Mouse (Mus musculus): ENCODE data around the gene Heatr6.
A peak's percentile ranks its signal among the peaks of the same experiment; 100 is the strongest.

The Heatr6 gene

DNA sequence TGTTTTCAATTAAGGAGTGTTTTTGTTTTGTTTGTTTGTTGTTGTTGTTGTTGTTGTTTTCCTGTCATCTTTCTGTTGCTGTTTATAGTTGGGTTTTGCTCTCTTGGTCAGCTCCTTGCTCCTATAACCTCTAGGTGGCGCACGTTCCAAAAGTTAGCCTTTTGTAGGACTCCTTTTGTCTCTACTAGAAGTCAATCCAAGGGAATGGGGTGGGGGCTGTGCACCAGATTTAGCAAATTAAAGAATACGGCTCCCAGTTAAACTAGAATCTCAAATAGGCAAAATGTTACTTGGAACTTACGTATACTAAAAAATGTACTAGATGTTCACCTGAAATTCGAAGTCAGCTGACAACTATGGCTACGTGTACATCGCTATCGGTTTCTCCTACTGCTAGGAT lies 48.7 kb downstream of the Heatr6 start:
- peak; percentile 69 for DNase-seq (ENCODE audit: low read depth)

DNA sequence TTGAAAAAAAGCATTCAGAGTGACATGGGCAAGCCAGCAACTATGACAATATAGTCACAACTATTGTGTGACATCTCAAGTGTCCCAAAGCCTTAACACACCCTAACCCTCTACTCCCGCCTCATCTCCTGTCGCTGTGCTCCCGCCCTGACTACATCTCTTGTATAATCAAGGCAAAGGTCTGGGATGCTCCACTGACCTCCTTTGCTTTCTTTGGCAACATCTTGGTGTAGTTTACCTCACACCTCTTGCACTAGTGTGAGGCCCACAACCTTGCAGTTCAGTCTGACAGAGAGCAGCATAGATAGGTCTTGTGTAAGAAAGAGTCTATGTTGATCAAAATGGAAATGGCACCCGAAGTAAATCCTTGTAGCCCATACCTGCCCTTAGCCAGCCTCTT lies 49.1 kb downstream of the Heatr6 start:
- DNase-seq (ENCODE audit: low read depth), result no peak

DNA sequence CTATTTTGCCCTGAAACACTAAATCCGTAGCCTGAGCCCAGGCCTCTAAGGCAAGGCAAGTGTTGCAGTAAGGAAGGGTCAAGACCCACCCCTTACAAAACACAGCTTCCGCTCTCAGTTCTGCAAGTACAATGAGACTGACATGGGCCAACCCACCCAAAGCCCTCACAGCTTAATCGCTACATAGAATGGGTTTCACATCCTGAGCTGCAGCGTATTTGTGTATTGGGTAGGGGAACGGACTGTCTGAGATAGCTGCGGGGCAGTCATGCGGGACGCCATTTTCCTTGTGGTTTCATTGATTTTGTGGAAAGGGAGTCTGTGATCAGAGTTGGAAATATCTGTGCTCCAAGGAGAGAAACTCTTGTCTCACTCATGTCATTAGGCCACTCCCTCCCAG lies 56.9 kb downstream of the Heatr6 start:
- no peak for DNase-seq (ENCODE audit: low read depth)

DNA sequence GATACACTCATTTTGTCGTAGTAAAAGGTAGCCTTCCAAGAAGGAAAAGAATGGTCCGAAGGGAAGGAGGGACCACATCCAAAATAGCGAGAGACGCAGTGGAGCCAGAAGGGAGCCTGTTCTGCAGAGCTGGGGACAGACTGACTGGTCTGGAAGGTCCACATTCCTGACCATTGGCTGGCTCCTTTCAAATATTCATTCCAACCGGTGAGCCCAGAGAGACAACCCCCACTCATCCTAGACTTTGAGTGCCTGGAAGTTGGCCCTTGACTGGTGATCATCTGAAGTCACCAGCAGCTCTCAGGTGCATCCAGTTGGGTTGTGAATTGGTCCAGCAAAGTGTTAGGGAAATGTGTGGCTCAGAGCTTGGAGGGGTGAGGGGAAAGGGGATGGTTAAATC lies 61.7 kb downstream of the Heatr6 start:
- no peak for DNase-seq (ENCODE audit: low read depth)

DNA sequence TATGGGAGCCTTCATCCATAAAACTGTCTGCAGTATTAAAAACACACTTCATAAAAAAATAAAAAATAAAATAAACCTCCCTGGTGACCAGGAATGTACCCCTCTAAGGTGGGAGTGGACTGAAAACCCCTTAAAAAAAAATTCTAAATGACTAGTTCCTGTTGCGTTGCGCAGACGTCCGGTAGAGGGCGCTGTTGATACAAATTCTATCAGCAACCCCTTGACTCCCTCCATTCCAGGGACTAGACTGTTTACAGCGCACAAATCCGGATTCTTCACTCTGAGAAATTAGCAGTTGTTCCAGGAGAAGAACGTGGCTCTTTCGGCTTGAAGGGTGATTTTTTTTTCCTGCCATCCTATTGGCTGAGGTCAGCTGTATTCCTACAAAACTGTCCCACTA lies 62.1 kb downstream of the Heatr6 start:
- peak; percentile 75 for DNase-seq (ENCODE audit: low read depth)

DNA sequence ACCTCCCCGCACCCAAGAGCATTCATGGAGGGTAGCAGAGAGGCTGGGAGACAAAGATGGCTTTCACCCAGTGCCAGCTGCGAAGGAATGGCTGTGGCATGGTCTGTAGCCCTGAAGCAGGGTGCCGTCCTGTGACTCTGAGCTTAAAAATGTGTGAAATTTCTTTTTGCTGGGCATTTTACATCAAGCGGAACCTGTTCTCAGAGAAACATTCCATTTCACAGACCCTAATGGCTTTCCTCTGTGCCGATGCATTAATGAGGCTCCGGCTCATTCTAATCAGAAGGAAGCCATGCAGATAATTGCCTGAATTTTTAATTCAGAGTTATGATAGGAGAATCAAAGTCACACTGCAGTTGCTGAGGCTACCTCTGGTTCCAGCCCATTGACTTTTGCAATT lies 63.6 kb downstream of the Heatr6 start:
- DNase-seq (ENCODE audit: low read depth), result no peak

DNA sequence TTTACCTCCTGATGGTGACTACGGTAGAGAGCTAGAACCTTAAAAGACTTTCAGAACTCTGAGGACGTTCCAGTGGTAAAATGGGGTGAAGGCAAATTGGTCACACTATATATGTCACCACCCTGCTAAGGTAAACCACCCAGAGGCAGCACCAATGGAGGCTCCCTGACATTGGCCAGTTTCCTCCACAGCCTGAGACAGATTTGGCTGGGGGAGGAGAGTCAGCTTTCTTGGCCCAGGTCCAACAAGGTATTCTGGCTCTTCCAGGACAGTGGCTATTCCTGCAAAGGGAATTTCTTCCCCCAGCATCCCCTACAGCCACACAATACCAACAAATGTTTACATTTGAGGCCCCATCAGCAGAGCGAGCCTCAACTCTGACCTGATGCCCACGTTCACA lies 64.5 kb downstream of the Heatr6 start:
- DNase-seq (ENCODE audit: low read depth), result no peak

DNA sequence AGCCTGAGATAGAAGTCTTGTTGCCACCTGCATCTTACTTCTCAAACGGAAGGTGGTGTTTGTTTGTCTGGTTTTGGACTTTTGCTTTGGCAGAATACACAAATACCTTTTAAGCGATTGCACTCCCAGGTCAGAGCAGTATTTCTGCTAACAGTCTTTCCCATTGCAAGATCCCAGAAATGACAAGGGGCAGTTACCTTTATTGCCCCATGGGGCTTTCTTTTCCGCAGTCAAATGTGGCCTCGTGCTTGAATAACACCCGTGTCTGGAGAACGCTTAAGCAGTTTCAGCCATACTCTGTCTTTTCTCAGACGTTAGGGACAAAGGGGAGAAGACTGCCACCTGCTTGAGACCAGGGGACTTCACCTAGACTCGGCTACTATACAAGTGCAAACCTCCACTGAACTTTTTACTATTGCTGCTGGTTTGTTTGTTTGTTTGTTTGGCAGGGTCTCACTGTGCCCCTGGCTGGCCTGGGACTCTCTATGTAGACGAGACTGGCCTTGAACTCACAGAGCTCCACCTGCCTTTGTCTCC lies 65.2 kb downstream of the Heatr6 start:
- DNase-seq (ENCODE audit: low read depth), result no peak

DNA sequence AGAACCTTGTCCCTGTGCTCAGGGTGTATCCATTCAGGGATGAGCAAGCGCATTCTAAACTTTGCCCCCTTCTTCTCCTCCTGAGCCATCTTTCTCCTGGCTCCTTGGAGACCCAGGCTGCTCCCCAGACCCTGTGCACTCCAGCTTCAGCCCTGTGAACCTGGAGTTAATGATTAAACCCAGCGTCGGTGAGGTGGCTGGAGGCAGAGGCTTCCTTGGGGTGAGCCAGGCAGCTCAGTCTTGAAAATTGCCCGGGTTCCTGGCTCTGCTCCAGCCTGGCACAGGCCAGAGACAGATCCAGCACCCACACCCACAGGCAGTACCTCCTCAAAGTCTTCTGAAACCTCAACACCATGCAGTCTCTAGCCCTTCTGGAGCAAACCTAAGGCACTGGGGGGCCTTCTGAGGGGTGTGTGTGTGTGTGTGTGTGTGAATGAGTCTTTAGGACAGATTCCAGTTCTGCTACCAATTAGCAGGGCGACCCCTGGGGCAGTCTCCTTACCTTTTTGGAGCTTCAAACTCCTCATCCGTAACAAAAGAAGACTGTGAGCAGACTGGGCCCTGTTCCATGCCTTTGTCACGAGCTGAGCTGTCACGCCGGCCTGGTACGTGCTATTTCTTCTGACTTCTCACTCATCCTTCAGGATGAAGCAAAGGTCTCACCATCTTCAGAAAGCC lies 66.4 kb downstream of the Heatr6 start:
- no peak for DNase-seq (ENCODE audit: low read depth)

DNA sequence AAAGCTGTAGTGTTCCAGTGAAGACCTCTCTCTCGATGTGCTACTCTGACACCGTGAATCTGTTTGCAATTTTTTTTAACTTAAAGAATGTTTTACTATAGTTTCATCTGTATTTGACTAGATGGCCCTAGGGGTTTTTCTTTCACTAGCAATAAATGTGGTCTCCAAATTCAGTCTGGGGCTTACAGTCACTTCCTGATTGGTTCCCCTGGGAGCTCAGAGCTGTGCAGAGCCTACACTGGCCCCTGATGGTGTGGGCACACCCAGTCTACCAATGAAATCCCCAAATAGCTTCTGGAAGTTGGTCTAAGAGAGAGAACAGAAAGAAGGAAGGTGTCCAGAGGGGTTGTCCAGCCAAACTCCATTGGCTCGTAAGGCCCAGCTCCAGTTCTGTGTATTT lies 72.6 kb downstream of the Heatr6 start:
- DNase-seq (ENCODE audit: low read depth), result no peak

DNA sequence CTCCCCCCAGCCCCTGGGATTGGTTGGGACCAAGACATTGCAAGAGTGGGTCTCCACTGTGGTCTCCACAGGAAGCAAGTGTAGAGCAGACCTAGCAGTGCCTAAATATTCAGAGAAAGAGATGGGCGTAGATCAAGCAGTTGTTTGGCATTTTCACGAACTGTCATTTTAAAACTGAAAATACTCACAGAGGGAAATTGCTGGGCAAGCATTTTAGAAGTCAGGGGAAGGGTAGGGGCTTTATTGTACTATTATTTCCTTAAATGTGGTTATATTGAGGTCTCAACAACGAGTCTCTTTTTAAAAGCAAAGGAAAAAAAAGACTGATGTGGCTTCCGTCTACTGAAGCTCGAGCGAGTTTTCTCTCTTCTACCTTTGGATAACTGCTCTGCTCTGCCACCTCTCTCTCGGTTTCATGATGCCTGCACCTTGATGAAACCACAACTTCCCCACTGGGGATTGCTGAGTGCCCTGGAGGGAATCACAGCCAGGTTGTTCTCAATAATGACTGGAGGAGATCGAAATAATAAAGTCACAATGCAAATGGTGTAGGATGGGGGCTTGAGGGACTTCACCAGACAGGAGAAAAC lies 75.2 kb downstream of the Heatr6 start:
- DNase-seq (ENCODE audit: low read depth), result peak; percentile 47

DNA sequence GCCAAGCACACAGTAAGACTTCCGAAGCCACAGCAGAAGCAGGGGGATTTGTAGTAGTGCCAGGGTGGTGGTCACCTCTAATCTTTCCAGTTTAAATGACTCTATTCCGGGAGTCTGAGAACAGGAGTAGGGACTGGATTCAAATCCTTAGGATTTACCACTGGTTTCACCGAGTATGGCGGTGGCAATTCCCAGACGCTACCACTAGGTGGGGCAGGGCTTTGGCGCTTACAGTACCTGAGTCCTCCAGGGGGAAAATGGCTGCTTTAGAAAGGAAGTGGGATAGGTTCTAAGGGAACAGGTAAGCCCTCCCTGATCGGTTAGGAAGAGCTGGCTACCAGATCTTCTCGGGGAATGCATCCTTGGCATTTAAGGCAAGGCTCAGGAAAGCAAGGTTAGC lies 78.9 kb downstream of the Heatr6 start:
- peak; percentile 68 for DNase-seq (ENCODE audit: low read depth)

Data from induced T-regulatory cell, adult 2 months (primary cell).